Mouse (Mus musculus) midbrain, embryonic 12.5 days (tissue): ENCODE results near the gene Rgs12. TPM values are rescaled to one million over a fixed set of nuclear protein-coding genes. Genes with fewer than 3 reads are reported as not detected.

Experiments used
- ATAC-seq: fragments of 200-750 bp; cut with Nextera tagmentation; 2 replicates; pipeline ENCODE4 v1.8.0; 2017; ENCODE audit warnings: low read depth, moderate TSS enrichment, moderate library complexity; ENCODE audit not compliant: low FRiP score
- H3K27ac ChIP-seq: fragments of 300-500 bp; sonication (generic); replicated peaks from 2 replicates; pipeline ENCODE4 v1.5.1; 2016; ENCODE audit warnings: mild to moderate bottlenecking
- H3K27me3 ChIP-seq: fragments of 300-500 bp; sonication (generic); 2 replicates; pipeline ENCODE4 v1.6.1; 2016; ENCODE audit warnings: mild to moderate bottlenecking
- H3K36me3 ChIP-seq: fragments of 300-500 bp; sonication (generic); 2 replicates; pipeline ENCODE4 v1.6.1; 2016
- H3K4me1 ChIP-seq: fragments of 300-500 bp; sonication (generic); 2 replicates; pipeline ENCODE4 v1.6.1; 2016
- H3K4me2 ChIP-seq: fragments of 300-500 bp; sonication (generic); replicated peaks from 2 replicates; pipeline ENCODE4 v1.6.1; 2016; ENCODE audit warnings: mild to moderate bottlenecking, moderate library complexity
- H3K4me3 ChIP-seq: fragments of 300-500 bp; sonication (generic); 2 replicates; pipeline ENCODE4 v1.5.1; 2016; ENCODE audit warnings: mild to moderate bottlenecking
- H3K9ac ChIP-seq: fragments of 300-500 bp; sonication (generic); replicated peaks from 2 replicates; pipeline ENCODE4 v1.6.1; 2016; ENCODE audit warnings: mild to moderate bottlenecking, moderate library complexity
- H3K9me3 ChIP-seq: fragments of 300-500 bp; sonication (generic); 2 replicates; pipeline ENCODE4 v1.6.1; 2016; ENCODE audit warnings: mild to moderate bottlenecking
- WGBS: fragments of 180-500 bp; shearing (Covaris S2); methylation state at CpG from one replicate; pipeline ENCODE4 v1.1.7; 2016; 5-methylcytosine and 5-hydroxymethylcytosine counted together
- polyA plus RNA-seq: library from polyadenylated mRNA; unstranded; fragments of >200 nt; fragmentation: Nextera tagmentation; extraction: Ambion mirVana; gene quantifications from 2 replicates; pipeline ENCODE4 v1.2.1, GENCODE M21; 2016

Rgs12 gene
- polyA plus RNA-seq, 1 experiment from 2014 or later = 84.6 TPM

- peak overlapping the region; percentile 24; the same call in 1 of the 2 replicates for H3K9ac ChIP-seq
- ATAC-seq = peak; percentile 78
- WGBS = 41% methylated on average over 6 of the region's 6 CpGs
- H3K27me3 ChIP-seq = no peaks in the 10 kb centered on the region
- H3K36me3 ChIP-seq = peaks cover 18% of the 10 kb centered on the region
- peak overlapping the region; percentile 85 for H3K27ac ChIP-seq
- no peaks in the 10 kb centered on the region for H3K9me3 ChIP-seq
- H3K4me1 ChIP-seq = peaks cover 21% of the 10 kb centered on the region
- H3K4me3 ChIP-seq = no peak overlapping the region
- no peak overlapping the region for H3K4me2 ChIP-seq
These were observed 64.8 kb downstream of the Rgs12 start for GRCm38 (mm10) chr5:35014036-35014435.

GRCm38 (mm10) chr5:35019673-35020300 lies 70.5 kb downstream of the Rgs12 start:
- Histone ChIP-seq H3K36me3 (peaks cover 57% of the 10 kb centered on the region), H3K9me3 (no peaks in the 10 kb centered on the region), H3K4me3 (no peak overlapping the region), H3K4me2 (no peak overlapping the region), H3K27ac (0 out of 2 replicates have a peak overlapping the region, but pooled peaks have one; percentile 3), H3K27me3 (no peaks in the 10 kb centered on the region), H3K4me1 (peaks cover 8% of the 10 kb centered on the region), H3K9ac (no peak overlapping the region)
- no peak for ATAC-seq
- WGBS = 87% methylated on average over 9 of the region's 9 CpGs

- H3K36me3 ChIP-seq = peaks cover 56% of the 10 kb centered on the region
- H3K4me1 ChIP-seq = peaks cover 6% of the 10 kb centered on the region
- no peaks in the 10 kb centered on the region for H3K9me3 ChIP-seq
- no peak overlapping the region for H3K9ac ChIP-seq
- no peak overlapping the region for H3K4me3 ChIP-seq
- H3K4me2 ChIP-seq = no peak overlapping the region
- H3K27ac ChIP-seq = no peak overlapping the region
- 85% methylated on average over 9 of the region's 9 CpGs for WGBS
- no peak for ATAC-seq
- H3K27me3 ChIP-seq = no peaks in the 10 kb centered on the region
These were observed 71.4 kb downstream of the Rgs12 start for GRCm38 (mm10) chr5:35020410-35021241.

GRCm38 (mm10) chr5:35024975-35025374 lies 75.7 kb downstream of the Rgs12 start:
- H3K36me3 ChIP-seq = peaks cover 88% of the 10 kb centered on the region
- ATAC-seq = no peak
- no peaks in the 10 kb centered on the region for H3K9me3 ChIP-seq
- no peaks in the 10 kb centered on the region for H3K27me3 ChIP-seq
- H3K4me1 ChIP-seq = peaks cover 4% of the 10 kb centered on the region; the same call in 1 of the 2 replicates
- no peak overlapping the region for H3K4me2 ChIP-seq
- no peak overlapping the region for H3K9ac ChIP-seq
- no peak overlapping the region for H3K27ac ChIP-seq
- 19% methylated on average over 2 of the region's 2 CpGs for WGBS
- H3K4me3 ChIP-seq = no peak overlapping the region

GRCm38 (mm10) chr5:35029303-35029702 lies 80.1 kb downstream of the Rgs12 start:
- Histone ChIP-seq H3K4me2 (no peak overlapping the region), H3K27ac (no peak overlapping the region), H3K27me3 (no peaks in the 10 kb centered on the region), H3K9me3 (no peaks in the 10 kb centered on the region), H3K4me1 (no peaks in the 10 kb centered on the region), H3K9ac (no peak overlapping the region), H3K4me3 (no peak overlapping the region), H3K36me3 (peaks cover 91% of the 10 kb centered on the region)
- 100% methylated on average over 1 of the region's 1 CpGs for WGBS
- no peak for ATAC-seq

- no peaks in the 10 kb centered on the region for H3K27me3 ChIP-seq
- H3K4me3 ChIP-seq = no peak overlapping the region
- peaks cover 88% of the 10 kb centered on the region for H3K36me3 ChIP-seq
- 94% methylated on average over 5 of the region's 5 CpGs for WGBS
- H3K4me1 ChIP-seq = no peaks in the 10 kb centered on the region
- H3K9me3 ChIP-seq = no peaks in the 10 kb centered on the region
- no peak overlapping the region for H3K4me2 ChIP-seq
- ATAC-seq = no peak
- H3K9ac ChIP-seq = no peak overlapping the region
- H3K27ac ChIP-seq = no peak overlapping the region
These were observed 80.5 kb downstream of the Rgs12 start for GRCm38 (mm10) chr5:35029755-35030154.

- no peak for ATAC-seq
These were observed 83.8 kb downstream of the Rgs12 start for GRCm38 (mm10) chr5:35033068-35033467.

GRCm38 (mm10) chr5:35033619-35034018 lies 84.4 kb downstream of the Rgs12 start:
- Histone ChIP-seq H3K9ac (no peak overlapping the region), H3K9me3 (no peaks in the 10 kb centered on the region), H3K27ac (no peak overlapping the region), H3K4me1 (no peaks in the 10 kb centered on the region), H3K4me3 (no peak overlapping the region), H3K4me2 (no peak overlapping the region), H3K27me3 (no peaks in the 10 kb centered on the region), H3K36me3 (peaks cover 67% of the 10 kb centered on the region)
- 92% methylated on average over 1 of the region's 1 CpGs for WGBS
- ATAC-seq = no peak

More at GRCm38 (mm10) chr5:35033068-35033467, 83.8 kb downstream of the Rgs12 start:
- H3K4me2 ChIP-seq = no peak overlapping the region
- no peaks in the 10 kb centered on the region for H3K27me3 ChIP-seq
- no peak overlapping the region for H3K4me3 ChIP-seq
- no peaks in the 10 kb centered on the region for H3K9me3 ChIP-seq
- 79% methylated on average over 5 of the region's 5 CpGs for WGBS
- peaks cover 73% of the 10 kb centered on the region for H3K36me3 ChIP-seq
- H3K27ac ChIP-seq = peak overlapping the region; percentile 35; the same call in 1 of the 2 replicates
- H3K4me1 ChIP-seq = no peaks in the 10 kb centered on the region
- H3K9ac ChIP-seq = no peak overlapping the region

GRCm38 (mm10) chr5:35035141-35035540 lies 85.9 kb downstream of the Rgs12 start:
- Histone ChIP-seq H3K4me2 (no peak overlapping the region), H3K27me3 (no peaks in the 10 kb centered on the region), H3K9ac (no peak overlapping the region), H3K4me3 (no peak overlapping the region), H3K4me1 (no peaks in the 10 kb centered on the region), H3K27ac (no peak overlapping the region), H3K36me3 (peaks cover 52% of the 10 kb centered on the region), H3K9me3 (no peaks in the 10 kb centered on the region)
- ATAC-seq = no peak
- 91% methylated on average over 5 of the region's 5 CpGs for WGBS

- H3K27me3 ChIP-seq = no peaks in the 10 kb centered on the region
- H3K4me2 ChIP-seq = no peak overlapping the region
- no peaks in the 10 kb centered on the region for H3K9me3 ChIP-seq
- no peak overlapping the region for H3K4me3 ChIP-seq
- no peak overlapping the region for H3K9ac ChIP-seq
- no peaks in the 10 kb centered on the region for H3K4me1 ChIP-seq
- WGBS = 72% methylated on average over 4 of the region's 4 CpGs
- peaks cover 47% of the 10 kb centered on the region for H3K36me3 ChIP-seq
- ATAC-seq = no peak
- no peak overlapping the region for H3K27ac ChIP-seq
These were observed 86.5 kb downstream of the Rgs12 start for GRCm38 (mm10) chr5:35035795-35036194.

- Histone ChIP-seq H3K27me3 (no peaks in the 10 kb centered on the region), H3K4me2 (no peak overlapping the region), H3K27ac (no peak overlapping the region; the same call in 1 of the 2 replicates), H3K36me3 (peaks cover 32% of the 10 kb centered on the region), H3K4me1 (no peaks in the 10 kb centered on the region), H3K4me3 (no peak overlapping the region), H3K9ac (no peak overlapping the region), H3K9me3 (no peaks in the 10 kb centered on the region)
- no peak for ATAC-seq
These were observed 88.2 kb downstream of the Rgs12 start for GRCm38 (mm10) chr5:35037438-35037837.

GRCm38 (mm10) chr5:35041268-35041829 lies 92.1 kb downstream of the Rgs12 start, which contains the start of gene Hgfac:
Gene Hgfac (plus strand): TSS chr5:35041509.
- H3K27me3 ChIP-seq = no peaks in the 10 kb centered on the region
- ATAC-seq = no peak
- no peaks in the 10 kb centered on the region for H3K9me3 ChIP-seq
- WGBS = 67% methylated on average over 6 of the region's 6 CpGs
- no peak within 1 kb of the TSS for H3K9ac ChIP-seq
- H3K4me2 ChIP-seq = no peak within 1 kb of the TSS
- no peak within 1 kb of the TSS for H3K27ac ChIP-seq
- no peaks in the 10 kb centered on the region for H3K4me1 ChIP-seq
- H3K36me3 ChIP-seq = no peaks in the 10 kb centered on the region
- H3K4me3 ChIP-seq = no peak within 1 kb of the TSS
